Mouse (Mus musculus): ENCODE measurements around the gene Adamts2. TPM values are rescaled to one million over a fixed set of nuclear protein-coding genes. Genes with fewer than 3 reads are reported as not detected.

Adamts2 gene
- 10 to 100 TPM; 15.1 to 16.4 TPM for total RNA-seq (2021)
- long read RNA-seq, experiment 1, full-length matches to known transcripts, result 4 of 15 reads
- long read RNA-seq, experiment 1, partial matches to known transcripts, result 5 of 15 reads
- long read RNA-seq, experiment 1, other reads (novel, unspliced or antisense), result 6 of 15 reads
- long read RNA-seq, experiment 2, full-length matches to known transcripts, result 10 of 20 reads
- long read RNA-seq, experiment 2, partial matches to known transcripts, result 5 of 20 reads
- long read RNA-seq, experiment 2, other reads (novel, unspliced or antisense), result 5 of 20 reads

- DNase-seq, result peak; percentile 85
These were observed at the start of gene Adamts2 for GRCm38 (mm10) chr11:50601641-50602355. Gene Adamts2 (plus strand): TSS chr11:50602084.

GRCm38 (mm10) chr11:50557064-50557463 is 44.8 kb upstream of the Adamts2 start:
- no peak for DNase-seq

- no peak for DNase-seq
These were observed 42.8 kb upstream of the Adamts2 start for GRCm38 (mm10) chr11:50559108-50559507.

GRCm38 (mm10) chr11:50565466-50566211 is 36.2 kb upstream of the Adamts2 start:
- DNase-seq, result no peak

GRCm38 (mm10) chr11:50571448-50571847 is 30.4 kb upstream of the Adamts2 start:
- DNase-seq, result no peak

- no peak for DNase-seq
These were observed 25.4 kb upstream of the Adamts2 start for GRCm38 (mm10) chr11:50576521-50576920.

- DNase-seq, result peak; percentile 42
These were observed 14.9 kb upstream of the Adamts2 start for GRCm38 (mm10) chr11:50587026-50587425.

- DNase-seq, result no peak
These were observed 14.1 kb upstream of the Adamts2 start for GRCm38 (mm10) chr11:50587787-50588186.

- no peak for DNase-seq
These were observed 12.8 kb upstream of the Adamts2 start for GRCm38 (mm10) chr11:50589060-50589459.

GRCm38 (mm10) chr11:50591053-50591452 is 10.8 kb upstream of the Adamts2 start:
- DNase-seq, result no peak

- DNase-seq, result no peak
These were observed 8.9 kb upstream of the Adamts2 start for GRCm38 (mm10) chr11:50592892-50593553.

GRCm38 (mm10) chr11:50596571-50596970 is 5.3 kb upstream of the Adamts2 start:
- DNase-seq, result no peak

GRCm38 (mm10) chr11:50599156-50599555 is 2.7 kb upstream of the Adamts2 start:
- no peak for DNase-seq

GRCm38 (mm10) chr11:50602356-50603081 is 635 bp downstream of the Adamts2 start:
- peak; percentile 25 for DNase-seq

GRCm38 (mm10) chr11:50603082-50603910 is 1.4 kb downstream of the Adamts2 start:
- DNase-seq, result peak; percentile 53

- no peak for DNase-seq
These were observed 2.5 kb downstream of the Adamts2 start for GRCm38 (mm10) chr11:50604371-50604770.

- DNase-seq, result no peak
These were observed 9.3 kb downstream of the Adamts2 start for GRCm38 (mm10) chr11:50611181-50611580.

- no peak for DNase-seq
These were observed 15.2 kb downstream of the Adamts2 start for GRCm38 (mm10) chr11:50617015-50617543.

GRCm38 (mm10) chr11:50620926-50621325 is 19.0 kb downstream of the Adamts2 start:
- no peak for DNase-seq

GRCm38 (mm10) chr11:50621364-50621763 is 19.5 kb downstream of the Adamts2 start:
- peak; percentile 27 for DNase-seq

Data from gastrocnemius, postnatal 25 days (tissue).